Mouse (Mus musculus): ENCODE results near the gene Tbc1d16. TPM values are rescaled to one million over a fixed set of nuclear protein-coding genes. Genes with fewer than 3 reads are reported as not detected.
"Not testable (repeated sequence)": the region's sequence is repeated elsewhere in the genome, so short reads cannot be mapped to it uniquely, and the experiment has no call there.

Gene Tbc1d16
- polyA plus RNA-seq, 1 experiment from 2014 or later = 17.5 TPM

- Histone ChIP-seq H3K27ac (ENCODE audit: low read depth) (no peak overlapping the region), H3K9ac (no peak overlapping the region), H3K27me3 (ENCODE audit: insufficient read depth, low read length) (no peaks in the 10 kb centered on the region)
These were observed 22.7 kb upstream of the Tbc1d16 start for GRCm38 (mm10) chr11:119250998-119251397.

DNA sequence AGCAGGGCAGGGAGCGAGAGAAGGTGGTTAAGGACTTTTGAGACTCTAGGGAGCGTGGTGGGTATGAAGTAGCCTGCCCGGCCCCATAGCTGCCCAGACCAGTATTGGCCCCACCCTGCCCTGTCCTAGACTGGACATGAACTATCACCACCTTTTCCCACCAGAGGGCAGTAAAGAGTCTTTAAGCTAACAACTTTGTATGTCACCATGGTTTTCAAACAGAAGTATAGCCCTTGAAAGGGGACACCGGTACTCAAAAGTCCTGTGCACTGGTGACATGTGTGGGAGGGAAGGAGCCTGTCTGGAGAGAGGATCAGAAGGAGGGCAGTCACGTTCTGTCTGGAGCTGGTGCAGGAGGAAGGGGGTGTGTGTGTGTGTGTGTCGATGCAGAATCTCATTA is 20.7 kb upstream of the Tbc1d16 start:
- ATAC-seq (ENCODE audit: insufficient read depth) (peak; percentile 81), DNase-seq (peak; percentile 94)
- H3K4me2 ChIP-seq = no peak overlapping the region
- TF ChIP-seq CTCF (IDR thresholded peaks at IDR 0.05; ENCODE audit: low read depth) = peak; percentile 72
- no peak overlapping the region for H3K27ac ChIP-seq (ENCODE audit: low read depth)
- no peaks in the 10 kb centered on the region for H3K36me3 ChIP-seq (ENCODE audit: insufficient read depth)
- no peak overlapping the region for H3K4me3 ChIP-seq (ENCODE audit: low read depth, low read length)
- no peaks in the 10 kb centered on the region for H3K9me3 ChIP-seq (ENCODE audit: low read depth, low read length)
- H3K4me1 ChIP-seq (ENCODE audit: insufficient read depth) = peaks cover 4% of the 10 kb centered on the region; the same call in 1 of the 2 replicates
- WGBS = 24% methylated on average over 6 of the region's 6 CpGs
- no peak overlapping the region for H3K9ac ChIP-seq
- H3K27me3 ChIP-seq (ENCODE audit: insufficient read depth, low read length) = no peaks in the 10 kb centered on the region

More at GRCm38 (mm10) chr11:119250998-119251397, 22.7 kb upstream of the Tbc1d16 start:
- Histone ChIP-seq H3K9me3 (ENCODE audit: low read depth, low read length) (no peaks in the 10 kb centered on the region), H3K4me2 (no peak overlapping the region), H3K4me1 (ENCODE audit: insufficient read depth) (peaks cover 4% of the 10 kb centered on the region; the same call in 1 of the 2 replicates), H3K4me3 (ENCODE audit: low read depth, low read length) (no peak overlapping the region), H3K36me3 (ENCODE audit: insufficient read depth) (no peaks in the 10 kb centered on the region)
- 34% methylated on average over 17 of the region's 17 CpGs for WGBS
- no peak for ATAC-seq (ENCODE audit: insufficient read depth)
- DNase-seq = no peak
- TF ChIP-seq CTCF (IDR thresholded peaks at IDR 0.05; ENCODE audit: low read depth) = no peak

DNA sequence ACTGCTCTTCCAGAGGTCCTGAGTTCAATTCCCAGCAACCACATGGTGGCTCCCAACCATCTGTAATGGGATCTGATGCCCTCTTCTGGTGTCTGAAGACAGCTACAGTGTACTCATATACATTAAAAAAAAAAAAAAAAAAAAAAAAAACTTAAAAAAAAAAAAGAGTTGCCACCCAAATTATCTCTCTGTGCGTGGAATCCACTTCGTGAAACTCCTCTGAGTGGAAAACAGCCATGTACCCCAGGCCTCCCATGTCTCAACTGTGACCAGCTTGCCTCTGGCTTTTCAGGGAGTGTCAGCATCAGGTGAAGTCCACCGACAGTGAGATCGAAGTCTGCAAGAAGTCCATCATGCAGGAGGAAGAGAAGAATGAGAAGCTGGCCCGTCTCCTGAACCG is 17.2 kb upstream of the Tbc1d16 start:
- not testable (repeated sequence) for H3K4me3 ChIP-seq (ENCODE audit: low read depth, low read length); H3K4me1 ChIP-seq (ENCODE audit: insufficient read depth); H3K4me2 ChIP-seq; H3K27ac ChIP-seq (ENCODE audit: low read depth); H3K27me3 ChIP-seq (ENCODE audit: insufficient read depth, low read length); H3K9ac ChIP-seq; H3K36me3 ChIP-seq (ENCODE audit: insufficient read depth); ATAC-seq (ENCODE audit: insufficient read depth); DNase-seq; H3K9me3 ChIP-seq (ENCODE audit: low read depth, low read length)
- 89% methylated on average over 6 of the region's 6 CpGs for WGBS

GRCm38 (mm10) chr11:119239480-119239879 is 11.2 kb upstream of the Tbc1d16 start:
- TF ChIP-seq CTCF (IDR thresholded peaks at IDR 0.05; ENCODE audit: low read depth) = no peak
- Histone ChIP-seq H3K27me3 (ENCODE audit: insufficient read depth, low read length) (no peaks in the 10 kb centered on the region), H3K9me3 (ENCODE audit: low read depth, low read length) (no peaks in the 10 kb centered on the region), H3K36me3 (ENCODE audit: insufficient read depth) (no peaks in the 10 kb centered on the region), H3K4me1 (ENCODE audit: insufficient read depth) (no peaks in the 10 kb centered on the region), H3K9ac (no peak overlapping the region), H3K4me3 (ENCODE audit: low read depth, low read length) (no peak overlapping the region), H3K4me2 (no peak overlapping the region), H3K27ac (ENCODE audit: low read depth) (no peak overlapping the region)
- no peak for ATAC-seq (ENCODE audit: insufficient read depth)
- 93% methylated on average over 12 of the region's 12 CpGs for WGBS
- DNase-seq = no peak

GRCm38 (mm10) chr11:119238305-119238721 is 10.0 kb upstream of the Tbc1d16 start:
- TF ChIP-seq CTCF (IDR thresholded peaks at IDR 0.05; ENCODE audit: low read depth) = no peak
- Histone ChIP-seq H3K27ac (ENCODE audit: low read depth) (no peak overlapping the region), H3K9ac (0 out of 2 replicates have a peak overlapping the region, but pooled peaks have one; percentile 23), H3K36me3 (ENCODE audit: insufficient read depth) (no peaks in the 10 kb centered on the region), H3K4me2 (peak overlapping the region; percentile 64), H3K4me3 (ENCODE audit: low read depth, low read length) (peak overlapping the region; percentile 28), H3K9me3 (ENCODE audit: low read depth, low read length) (no peaks in the 10 kb centered on the region), H3K27me3 (ENCODE audit: insufficient read depth, low read length) (no peaks in the 10 kb centered on the region), H3K4me1 (ENCODE audit: insufficient read depth) (no peaks in the 10 kb centered on the region)
- DNase-seq (peak; percentile 73), ATAC-seq (ENCODE audit: insufficient read depth) (peak; percentile 68; the same call in 1 of the 2 replicates)
- WGBS = 5% methylated on average over 11 of the region's 11 CpGs

DNA sequence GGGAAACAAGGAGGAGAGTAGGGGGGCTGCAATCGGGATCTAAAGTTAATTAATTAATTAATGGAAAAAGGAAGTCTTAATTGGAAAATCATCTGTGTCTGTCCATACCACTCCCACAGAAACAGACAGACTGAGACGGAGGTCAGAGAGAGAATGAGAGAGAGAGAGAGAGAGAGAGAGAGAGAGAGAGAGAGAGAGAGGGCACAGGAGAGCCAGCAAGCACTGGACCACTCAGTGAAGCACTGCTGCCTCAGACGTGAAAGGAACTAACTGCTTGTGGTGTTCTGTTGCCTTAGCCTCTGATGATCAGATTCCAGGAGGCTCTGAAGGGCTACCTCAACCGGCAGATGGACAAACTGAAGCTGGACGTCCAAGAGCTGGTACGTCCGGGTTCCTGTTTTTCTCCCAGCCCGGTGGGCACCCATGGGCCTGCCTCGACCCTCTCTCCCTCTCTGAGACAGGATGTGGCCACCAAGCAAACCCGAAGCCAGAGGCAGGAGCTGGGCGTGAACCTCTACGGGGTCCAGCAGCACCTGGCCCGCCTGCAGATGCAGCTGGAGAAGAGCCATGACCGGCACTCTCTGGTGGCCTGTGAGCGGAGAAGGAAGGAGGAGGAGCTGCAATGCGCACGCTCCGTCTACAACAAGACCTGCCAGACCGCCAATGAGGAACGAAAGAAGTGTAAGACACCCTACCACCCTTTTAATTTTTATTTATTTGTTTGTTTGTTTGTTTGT is 9.4 kb upstream of the Tbc1d16 start:
- H3K9me3 ChIP-seq (ENCODE audit: low read depth, low read length) = no peaks in the 10 kb centered on the region
- WGBS = 23% methylated on average over 20 of the region's 20 CpGs
- no peaks in the 10 kb centered on the region for H3K27me3 ChIP-seq (ENCODE audit: insufficient read depth, low read length)
- H3K4me1 ChIP-seq (ENCODE audit: insufficient read depth) = no peaks in the 10 kb centered on the region
- DNase-seq = peak; percentile 55
- no peak overlapping the region for H3K27ac ChIP-seq (ENCODE audit: low read depth)
- no peak for TF ChIP-seq CTCF (IDR thresholded peaks at IDR 0.05; ENCODE audit: low read depth)
- H3K9ac ChIP-seq = no peak overlapping the region
- ATAC-seq (ENCODE audit: insufficient read depth) = peak; percentile 35; the same call in 1 of the 2 replicates
- H3K4me2 ChIP-seq = peak overlapping the region; percentile 64
- H3K4me3 ChIP-seq (ENCODE audit: low read depth, low read length) = peak overlapping the region; percentile 28
- no peaks in the 10 kb centered on the region for H3K36me3 ChIP-seq (ENCODE audit: insufficient read depth)

- H3K4me2 ChIP-seq = no peak overlapping the region
- DNase-seq = no peak
- TF ChIP-seq CTCF (IDR thresholded peaks at IDR 0.05; ENCODE audit: low read depth) = no peak
- no peak for ATAC-seq (ENCODE audit: insufficient read depth)
- H3K4me3 ChIP-seq (ENCODE audit: low read depth, low read length) = no peak overlapping the region
- H3K9ac ChIP-seq = no peak overlapping the region
- H3K27ac ChIP-seq (ENCODE audit: low read depth) = no peak overlapping the region
- no peaks in the 10 kb centered on the region for H3K9me3 ChIP-seq (ENCODE audit: low read depth, low read length)
- WGBS = 57% methylated on average over 3 of the region's 3 CpGs
- no peaks in the 10 kb centered on the region for H3K27me3 ChIP-seq (ENCODE audit: insufficient read depth, low read length)
- H3K4me1 ChIP-seq (ENCODE audit: insufficient read depth) = no peaks in the 10 kb centered on the region
- H3K36me3 ChIP-seq (ENCODE audit: insufficient read depth) = no peaks in the 10 kb centered on the region
These were observed 8.7 kb upstream of the Tbc1d16 start for GRCm38 (mm10) chr11:119237007-119237406.

Measured in lung, embryonic 14.5 days (tissue).